Mouse (Mus musculus): ENCODE data around the gene Itpr2. TPM values are rescaled to one million over a fixed set of nuclear protein-coding genes. Genes with fewer than 3 reads are reported as not detected.

The Itpr2 gene
- polyA plus RNA-seq, 1 experiment from 2014 or later = 6.0 TPM

DNA sequence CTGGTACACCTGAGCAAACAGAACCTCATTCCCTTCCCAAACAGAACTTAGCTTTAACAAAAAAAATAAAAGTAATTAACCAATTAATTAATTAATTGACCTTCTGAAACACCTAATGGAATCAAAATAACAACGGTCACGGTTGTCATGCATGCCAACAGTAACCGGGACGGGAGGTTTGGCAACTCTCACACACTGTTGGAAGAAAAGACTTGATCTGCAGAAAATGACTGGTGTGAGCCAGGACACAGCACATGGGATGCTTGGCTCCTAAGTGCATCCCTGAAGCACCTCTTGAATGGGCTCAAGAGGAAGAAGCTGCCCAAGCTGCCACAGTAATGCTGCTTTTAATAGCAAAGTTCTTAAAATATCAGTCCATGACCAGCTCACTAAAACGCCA, 161.1 kb downstream of the Itpr2 start:
- no peak overlapping the region for H3K9ac ChIP-seq (ENCODE audit: low read length)
- 86% methylated on average over 5 of the region's 5 CpGs for WGBS
- no peak overlapping the region for H3K4me3 ChIP-seq (ENCODE audit: low read depth, low read length)
- 0 out of 2 replicates have a peak, but pooled peaks cover 4% of the 10 kb centered on the region for H3K4me1 ChIP-seq (ENCODE audit: control insufficient read depth, insufficient read depth, low read length)
- no peak overlapping the region for H3K27ac ChIP-seq (ENCODE audit: low read depth, low read length)
- DNase-seq (ENCODE audit: low spot score) (no peak), ATAC-seq (ENCODE audit: insufficient read depth, low FRiP score, low TSS enrichment) (no peak)
- no peaks in the 10 kb centered on the region for H3K36me3 ChIP-seq (ENCODE audit: control insufficient read depth, insufficient read depth, low read length)
- H3K4me2 ChIP-seq (ENCODE audit: low read depth) = no peak overlapping the region
- no peaks in the 10 kb centered on the region for H3K27me3 ChIP-seq (ENCODE audit: control insufficient read depth, insufficient read depth, low read length)
- H3K9me3 ChIP-seq (ENCODE audit: control insufficient read depth, low read length) = no peaks in the 10 kb centered on the region

DNA sequence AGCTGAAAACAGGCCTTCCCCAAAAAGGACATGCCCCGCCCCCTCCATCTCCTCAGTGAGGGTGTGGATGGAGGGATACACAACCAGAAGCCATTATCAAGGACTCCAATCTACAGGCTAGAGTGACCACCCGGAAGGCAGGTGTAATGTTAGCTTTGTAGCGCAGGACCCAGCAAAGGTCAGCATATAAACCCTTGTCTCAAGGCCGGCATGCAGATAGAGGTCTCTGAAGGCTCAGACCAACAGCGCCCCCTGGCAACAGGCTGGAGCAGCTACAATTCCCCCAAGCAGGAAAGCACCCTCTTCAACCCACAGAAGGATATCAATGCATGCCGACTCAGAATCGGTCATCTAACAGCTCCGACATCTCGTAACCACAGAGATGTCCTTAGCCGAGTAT, 162.2 kb downstream of the Itpr2 start:
- H3K9ac ChIP-seq (ENCODE audit: low read length) = no peak overlapping the region
- H3K4me2 ChIP-seq (ENCODE audit: low read depth) = no peak overlapping the region
- WGBS = 74% methylated on average over 10 of the region's 10 CpGs
- H3K9me3 ChIP-seq (ENCODE audit: control insufficient read depth, low read length) = no peaks in the 10 kb centered on the region
- H3K27ac ChIP-seq (ENCODE audit: low read depth, low read length) = no peak overlapping the region
- H3K36me3 ChIP-seq (ENCODE audit: control insufficient read depth, insufficient read depth, low read length) = no peaks in the 10 kb centered on the region
- H3K4me3 ChIP-seq (ENCODE audit: low read depth, low read length) = no peak overlapping the region
- H3K27me3 ChIP-seq (ENCODE audit: control insufficient read depth, insufficient read depth, low read length) = no peaks in the 10 kb centered on the region
- peak; percentile 57 for DNase-seq (ENCODE audit: low spot score)
- ATAC-seq (ENCODE audit: insufficient read depth, low FRiP score, low TSS enrichment) = no peak
- H3K4me1 ChIP-seq (ENCODE audit: control insufficient read depth, insufficient read depth, low read length) = 0 out of 2 replicates have a peak, but pooled peaks cover 4% of the 10 kb centered on the region

DNA sequence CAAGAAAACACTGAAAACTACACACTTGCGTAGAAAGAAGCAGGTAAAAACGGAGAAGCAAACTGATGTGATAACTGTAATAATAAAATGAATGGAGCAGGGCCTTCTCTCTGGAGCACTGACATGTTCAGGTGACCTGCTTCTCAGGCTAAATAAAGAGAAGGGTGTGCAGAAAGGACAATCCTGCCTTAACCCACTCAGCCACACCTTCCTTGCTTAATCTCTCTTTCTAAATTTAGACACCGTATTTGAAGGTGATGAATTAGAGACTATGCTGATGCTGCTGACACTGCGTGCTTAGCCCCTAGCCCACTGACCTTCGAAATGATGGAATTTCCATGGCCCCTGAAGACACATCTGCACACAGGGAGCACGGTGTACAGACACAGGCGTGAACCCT, 164.8 kb downstream of the Itpr2 start:
- ATAC-seq (ENCODE audit: insufficient read depth, low FRiP score, low TSS enrichment) (no peak), DNase-seq (ENCODE audit: low spot score) (no peak)
- Histone ChIP-seq H3K4me2 (ENCODE audit: low read depth) (no peak overlapping the region), H3K36me3 (ENCODE audit: control insufficient read depth, insufficient read depth, low read length) (no peaks in the 10 kb centered on the region), H3K9ac (ENCODE audit: low read length) (no peak overlapping the region), H3K4me1 (ENCODE audit: control insufficient read depth, insufficient read depth, low read length) (no peaks in the 10 kb centered on the region), H3K27ac (ENCODE audit: low read depth, low read length) (no peak overlapping the region), H3K9me3 (ENCODE audit: control insufficient read depth, low read length) (no peaks in the 10 kb centered on the region), H3K27me3 (ENCODE audit: control insufficient read depth, insufficient read depth, low read length) (no peaks in the 10 kb centered on the region), H3K4me3 (ENCODE audit: low read depth, low read length) (no peak overlapping the region)
- 73% methylated on average over 7 of the region's 7 CpGs for WGBS

DNA sequence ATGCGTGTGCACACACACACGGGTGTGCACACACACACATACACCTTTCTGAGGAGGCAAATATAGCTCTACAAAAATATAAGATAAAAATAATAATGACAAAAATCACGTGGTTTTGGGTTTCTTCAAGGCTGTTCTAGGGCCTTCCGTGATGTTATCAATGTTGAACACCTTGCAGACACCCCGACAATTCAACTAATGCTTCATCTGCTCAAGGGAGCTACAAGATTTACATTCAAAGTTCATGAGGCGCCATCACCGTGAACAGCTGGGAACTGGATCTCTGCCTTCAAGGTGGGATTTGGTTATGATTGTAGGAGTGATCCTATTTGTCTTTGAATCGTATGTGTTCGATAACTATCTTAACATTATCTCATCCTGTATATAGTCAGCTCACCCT, 166.8 kb downstream of the Itpr2 start:
- ATAC-seq (ENCODE audit: insufficient read depth, low FRiP score, low TSS enrichment) (no peak), DNase-seq (ENCODE audit: low spot score) (no peak)
- Histone ChIP-seq H3K9me3 (ENCODE audit: control insufficient read depth, low read length) (no peaks in the 10 kb centered on the region), H3K4me3 (ENCODE audit: low read depth, low read length) (no peak overlapping the region), H3K9ac (ENCODE audit: low read length) (no peak overlapping the region), H3K27ac (ENCODE audit: low read depth, low read length) (no peak overlapping the region), H3K4me2 (ENCODE audit: low read depth) (no peak overlapping the region), H3K27me3 (ENCODE audit: control insufficient read depth, insufficient read depth, low read length) (no peaks in the 10 kb centered on the region), H3K4me1 (ENCODE audit: control insufficient read depth, insufficient read depth, low read length) (0 out of 2 replicates have a peak, but pooled peaks cover 2% of the 10 kb centered on the region), H3K36me3 (ENCODE audit: control insufficient read depth, insufficient read depth, low read length) (no peaks in the 10 kb centered on the region)
- 92% methylated on average over 9 of the region's 9 CpGs for WGBS

GRCm38 (mm10) chr6:146333506-146333905, 168.5 kb downstream of the Itpr2 start:
- no peaks in the 10 kb centered on the region for H3K27me3 ChIP-seq (ENCODE audit: control insufficient read depth, insufficient read depth, low read length)
- no peaks in the 10 kb centered on the region for H3K36me3 ChIP-seq (ENCODE audit: control insufficient read depth, insufficient read depth, low read length)
- no peak overlapping the region for H3K27ac ChIP-seq (ENCODE audit: low read depth, low read length)
- DNase-seq (ENCODE audit: low spot score) (no peak), ATAC-seq (ENCODE audit: insufficient read depth, low FRiP score, low TSS enrichment) (no peak)
- no peaks in the 10 kb centered on the region for H3K9me3 ChIP-seq (ENCODE audit: control insufficient read depth, low read length)
- 90% methylated on average over 3 of the region's 3 CpGs for WGBS
- 0 out of 2 replicates have a peak, but pooled peaks cover 2% of the 10 kb centered on the region for H3K4me1 ChIP-seq (ENCODE audit: control insufficient read depth, insufficient read depth, low read length)
- no peak overlapping the region for H3K9ac ChIP-seq (ENCODE audit: low read length)
- H3K4me2 ChIP-seq (ENCODE audit: low read depth) = no peak overlapping the region
- no peak overlapping the region for H3K4me3 ChIP-seq (ENCODE audit: low read depth, low read length)

DNA sequence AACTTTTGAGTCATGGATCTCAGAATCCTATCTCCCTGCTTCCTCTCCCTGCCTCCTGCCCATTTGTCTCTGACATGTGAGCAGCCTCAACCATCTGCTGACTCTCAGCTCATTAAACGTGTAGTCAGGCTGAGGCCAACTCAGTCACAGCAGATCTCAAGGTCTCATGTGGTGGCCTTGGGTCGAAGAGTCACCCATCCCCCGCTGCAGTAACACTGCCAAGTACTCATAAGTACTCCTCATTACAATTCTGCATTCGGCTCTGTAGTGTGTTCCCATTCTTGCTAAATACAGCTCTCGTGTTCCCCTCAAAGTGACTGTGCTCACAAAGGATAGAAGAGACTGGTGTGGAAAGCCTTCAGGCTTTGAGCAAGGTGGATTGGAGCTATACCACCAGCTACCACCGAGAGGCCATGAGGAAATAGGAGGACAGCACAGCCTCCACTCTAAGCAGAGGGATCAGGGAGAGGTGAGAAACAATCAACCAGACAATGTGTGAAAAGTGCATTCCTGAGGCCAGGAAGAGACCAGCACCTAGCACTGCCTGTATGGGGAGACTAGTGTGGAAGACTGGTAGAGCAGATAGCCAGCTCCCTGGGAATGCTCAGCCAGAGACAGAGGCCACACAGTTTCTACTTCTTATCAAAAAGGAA, 170.9 kb downstream of the Itpr2 start:
- H3K27ac ChIP-seq (ENCODE audit: low read depth, low read length) = no peak overlapping the region
- no peak for DNase-seq (ENCODE audit: low spot score)
- no peak for ATAC-seq (ENCODE audit: insufficient read depth, low FRiP score, low TSS enrichment)
- H3K4me1 ChIP-seq (ENCODE audit: control insufficient read depth, insufficient read depth, low read length) = 0 out of 2 replicates have a peak, but pooled peaks cover 2% of the 10 kb centered on the region
- H3K4me3 ChIP-seq (ENCODE audit: low read depth, low read length) = no peak overlapping the region
- WGBS = 62% methylated on average over 6 of the region's 6 CpGs
- no peaks in the 10 kb centered on the region for H3K9me3 ChIP-seq (ENCODE audit: control insufficient read depth, low read length)
- H3K9ac ChIP-seq (ENCODE audit: low read length) = no peak overlapping the region
- no peaks in the 10 kb centered on the region for H3K36me3 ChIP-seq (ENCODE audit: control insufficient read depth, insufficient read depth, low read length)
- H3K4me2 ChIP-seq (ENCODE audit: low read depth) = no peak overlapping the region
- no peaks in the 10 kb centered on the region for H3K27me3 ChIP-seq (ENCODE audit: control insufficient read depth, insufficient read depth, low read length)

DNA sequence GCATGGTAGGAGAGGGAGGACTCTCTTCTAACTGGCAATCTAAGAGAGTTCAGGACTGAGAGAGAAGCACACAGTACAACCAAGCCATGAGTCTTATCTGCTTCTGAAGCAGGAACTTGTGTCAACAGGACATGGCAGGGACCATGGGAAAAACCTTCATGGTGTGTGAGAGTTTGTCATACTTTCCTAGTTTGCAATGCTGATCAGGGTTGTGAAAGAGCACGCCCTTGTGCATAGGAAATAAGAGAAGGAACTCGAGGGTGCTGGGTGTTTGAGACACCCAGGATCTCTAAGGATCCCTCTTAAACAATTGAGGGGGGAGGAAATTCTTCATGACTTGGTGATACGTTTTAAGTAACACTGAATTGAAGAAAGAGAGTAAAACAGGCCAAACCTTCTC, 172.9 kb downstream of the Itpr2 start:
- 0 out of 2 replicates have a peak, but pooled peaks cover 2% of the 10 kb centered on the region for H3K4me1 ChIP-seq (ENCODE audit: control insufficient read depth, insufficient read depth, low read length)
- no peak for ATAC-seq (ENCODE audit: insufficient read depth, low FRiP score, low TSS enrichment)
- H3K9me3 ChIP-seq (ENCODE audit: control insufficient read depth, low read length) = no peaks in the 10 kb centered on the region
- WGBS = 90% methylated on average over 3 of the region's 3 CpGs
- no peaks in the 10 kb centered on the region for H3K27me3 ChIP-seq (ENCODE audit: control insufficient read depth, insufficient read depth, low read length)
- H3K27ac ChIP-seq (ENCODE audit: low read depth, low read length) = no peak overlapping the region
- no peak for DNase-seq (ENCODE audit: low spot score)
- no peak overlapping the region for H3K4me3 ChIP-seq (ENCODE audit: low read depth, low read length)
- H3K36me3 ChIP-seq (ENCODE audit: control insufficient read depth, insufficient read depth, low read length) = no peaks in the 10 kb centered on the region
- no peak overlapping the region for H3K4me2 ChIP-seq (ENCODE audit: low read depth)
- H3K9ac ChIP-seq (ENCODE audit: low read length) = no peak overlapping the region

DNA sequence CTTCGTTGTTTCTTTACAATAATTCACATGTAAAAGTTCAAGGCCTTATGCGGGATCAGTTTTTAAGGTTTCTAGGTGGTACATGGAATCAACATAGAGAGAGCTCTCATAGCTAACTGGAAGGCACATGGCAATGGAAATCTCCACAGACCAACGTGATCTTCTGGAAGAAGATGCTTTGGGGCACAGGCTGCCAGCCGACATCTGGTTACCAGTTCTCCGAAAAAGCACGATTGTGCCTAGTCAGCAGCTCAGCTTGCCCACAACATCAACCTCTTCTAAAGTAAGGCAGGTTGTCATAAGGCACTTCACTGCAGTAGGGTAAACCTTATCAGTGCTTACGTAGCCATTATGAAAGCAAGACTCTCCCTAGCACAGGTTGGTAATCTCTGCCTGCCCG, 175.4 kb downstream of the Itpr2 start:
- Histone ChIP-seq H3K4me2 (ENCODE audit: low read depth) (no peak overlapping the region), H3K4me3 (ENCODE audit: low read depth, low read length) (no peak overlapping the region), H3K9me3 (ENCODE audit: control insufficient read depth, low read length) (no peaks in the 10 kb centered on the region), H3K27me3 (ENCODE audit: control insufficient read depth, insufficient read depth, low read length) (no peaks in the 10 kb centered on the region), H3K4me1 (ENCODE audit: control insufficient read depth, insufficient read depth, low read length) (0 out of 2 replicates have a peak, but pooled peaks cover 2% of the 10 kb centered on the region), H3K9ac (ENCODE audit: low read length) (no peak overlapping the region), H3K36me3 (ENCODE audit: control insufficient read depth, insufficient read depth, low read length) (no peaks in the 10 kb centered on the region), H3K27ac (ENCODE audit: low read depth, low read length) (no peak overlapping the region)
- ATAC-seq (ENCODE audit: insufficient read depth, low FRiP score, low TSS enrichment) = no peak
- no peak for DNase-seq (ENCODE audit: low spot score)
- WGBS = 91% methylated on average over 8 of the region's 8 CpGs

- Histone ChIP-seq H3K4me3 (ENCODE audit: low read depth, low read length) (no peak overlapping the region), H3K27ac (ENCODE audit: low read depth, low read length) (no peak overlapping the region), H3K9me3 (ENCODE audit: control insufficient read depth, low read length) (no peaks in the 10 kb centered on the region), H3K36me3 (ENCODE audit: control insufficient read depth, insufficient read depth, low read length) (no peaks in the 10 kb centered on the region), H3K9ac (ENCODE audit: low read length) (no peak overlapping the region), H3K4me2 (ENCODE audit: low read depth) (no peak overlapping the region), H3K27me3 (ENCODE audit: control insufficient read depth, insufficient read depth, low read length) (no peaks in the 10 kb centered on the region), H3K4me1 (ENCODE audit: control insufficient read depth, insufficient read depth, low read length) (no peaks in the 10 kb centered on the region)
- no peak for ATAC-seq (ENCODE audit: insufficient read depth, low FRiP score, low TSS enrichment)
- WGBS = 61% methylated on average over 19 of the region's 19 CpGs
- no peak for DNase-seq (ENCODE audit: low spot score)
These were observed 177.3 kb downstream of the Itpr2 start for GRCm38 (mm10) chr6:146324541-146325204.
